8 mouse cellular contexts compared by ENCODE assay signal in genomic region chr15:10714409-10715138, GRCm38 (mm10). TPM values are rescaled to one million over a fixed set of nuclear protein-coding genes. Genes with fewer than 3 reads are reported as not detected.
DNase-seq lines count a peak whose midpoint lies in the region; ATAC-seq and TF ChIP-seq lines count a peak whose summit lies in the region.

Gene Rai14, minus strand, starts transcription at chr15:10714624.

- H3K27me3 ChIP-seq in intestine, postnatal 0 days (replicated peaks; ENCODE audit: control insufficient read depth, insufficient read depth, low read length) = no peaks in the 10 kb centered on the region
- no peaks in the 10 kb centered on the region for H3K27me3 ChIP-seq in limb, embryonic 14.5 days (ENCODE audit: control insufficient read depth, insufficient read depth, low read length)
- no peaks in the 10 kb centered on the region for H3K27me3 ChIP-seq in midbrain, embryonic 14.5 days (ENCODE audit: control insufficient read depth, insufficient read depth, low read length)
- no peaks in the 10 kb centered on the region for H3K27me3 ChIP-seq in stomach, embryonic 14.5 days (ENCODE audit: control insufficient read depth, insufficient read depth, low read length)

- H3K9ac ChIP-seq in intestine, postnatal 0 days (ENCODE audit: low read depth, low read length) = peak within 1 kb of the TSS; percentile 73
- H3K9ac ChIP-seq in limb, embryonic 14.5 days (ENCODE audit: low read depth, low read length, severe bottlenecking) = peak within 1 kb of the TSS; percentile 93
- peak within 1 kb of the TSS; percentile 79 for H3K9ac ChIP-seq in midbrain, embryonic 14.5 days (replicated peaks; ENCODE audit: low read length)
- H3K9ac ChIP-seq in stomach, embryonic 14.5 days (replicated peaks; ENCODE audit: low read depth, low read length) = peak within 1 kb of the TSS; percentile 78

- TF ChIP-seq POLR2A in limb, embryonic 14.5 days (IDR thresholded peaks at IDR 0.05; ENCODE audit: borderline replicate concordance, extremely low read depth, insufficient read depth, insufficient read length) = no peak

- 0 out of 2 replicates have a peak, but pooled peaks cover 4% of the 10 kb centered on the region for H3K9me3 ChIP-seq in intestine, postnatal 0 days (ENCODE audit: control insufficient read depth)
- no peaks in the 10 kb centered on the region for H3K9me3 ChIP-seq in limb, embryonic 14.5 days (ENCODE audit: control insufficient read depth, low read length)
- H3K9me3 ChIP-seq in midbrain, embryonic 14.5 days (ENCODE audit: control insufficient read depth, low read length) = no peaks in the 10 kb centered on the region
- H3K9me3 ChIP-seq in stomach, embryonic 14.5 days (ENCODE audit: control insufficient read depth, low read depth, low read length) = no peaks in the 10 kb centered on the region

- H3K4me2 ChIP-seq in intestine, postnatal 0 days (replicated peaks; ENCODE audit: low read depth) = peak within 1 kb of the TSS; percentile 98
- H3K4me2 ChIP-seq in limb, embryonic 14.5 days (replicated peaks; ENCODE audit: low read depth, low read length, severe bottlenecking) = peak within 1 kb of the TSS; percentile 87
- peak within 1 kb of the TSS; percentile 97 for H3K4me2 ChIP-seq in midbrain, embryonic 14.5 days (ENCODE audit: low read length)
- H3K4me2 ChIP-seq in stomach, embryonic 14.5 days (replicated peaks; ENCODE audit: low read depth, low read length) = peak within 1 kb of the TSS; percentile 94

- H3K36me3 ChIP-seq in intestine, postnatal 0 days (ENCODE audit: control insufficient read depth, insufficient read depth) = no peaks in the 10 kb centered on the region
- H3K36me3 ChIP-seq in limb, embryonic 14.5 days (ENCODE audit: control insufficient read depth, insufficient read depth, low read length) = no peaks in the 10 kb centered on the region; the same call in 1 of the 2 replicates
- H3K36me3 ChIP-seq in midbrain, embryonic 14.5 days (ENCODE audit: control insufficient read depth, insufficient read depth, low read length) = no peaks in the 10 kb centered on the region
- no peaks in the 10 kb centered on the region for H3K36me3 ChIP-seq in stomach, embryonic 14.5 days (ENCODE audit: control insufficient read depth, insufficient read depth, low read length)

- peak within 1 kb of the TSS; percentile 83 for H3K4me3 ChIP-seq in intestine, postnatal 0 days (ENCODE audit: low read depth, low read length)
- peak within 1 kb of the TSS; percentile 91 for H3K4me3 ChIP-seq in limb, embryonic 14.5 days (replicated peaks; ENCODE audit: low read length)
- H3K4me3 ChIP-seq in midbrain, embryonic 14.5 days (replicated peaks; ENCODE audit: low read depth, low read length) = peak within 1 kb of the TSS; percentile 85
- peak within 1 kb of the TSS; percentile 76 for H3K4me3 ChIP-seq in stomach, embryonic 14.5 days (ENCODE audit: low read depth, low read length)

- WGBS in intestine, postnatal 0 days = under 1% methylated on average over 64 of the region's 68 CpGs
- WGBS in limb, embryonic 14.5 days = 0% methylated on average over 41 of the region's 68 CpGs
- WGBS in midbrain, embryonic 14.5 days = under 1% methylated on average over 62 of the region's 68 CpGs
- WGBS in stomach, embryonic 14.5 days = 1% methylated on average over 52 of the region's 68 CpGs

- DNase-seq in layer of hippocampus, adult 9-11 months = peak; percentile 11
- no peak for DNase-seq in layer of hippocampus, postnatal 14 days (ENCODE audit: low spot score in 2 of 2)
- peak; percentile 85 for DNase-seq in embryo, embryonic 9.5 days (ENCODE audit: extremely low spot score)
- peak; percentile 99 for DNase-seq in heart, adult 11 months
- peak; percentile 76 for DNase-seq in limb, embryonic 14.5 days (ENCODE audit: low spot score)
- DNase-seq in midbrain, embryonic 14.5 days = peak; percentile 72

- peaks cover 10% of the 10 kb centered on the region for H3K4me1 ChIP-seq in intestine, postnatal 0 days (replicated peaks; ENCODE audit: control insufficient read depth, insufficient read depth, low read length)
- peaks cover 20% of the 10 kb centered on the region for H3K4me1 ChIP-seq in limb, embryonic 14.5 days (ENCODE audit: control insufficient read depth, insufficient read depth, low read length)
- H3K4me1 ChIP-seq in midbrain, embryonic 14.5 days (ENCODE audit: control insufficient read depth, insufficient read depth, low read length) = peaks cover 20% of the 10 kb centered on the region
- H3K4me1 ChIP-seq in stomach, embryonic 14.5 days (ENCODE audit: control insufficient read depth, insufficient read depth, low read length) = no peaks in the 10 kb centered on the region

- ATAC-seq in intestine, postnatal 0 days = peak; percentile 88
- ATAC-seq in limb, embryonic 14.5 days (ENCODE audit: low FRiP score, low read depth) = peak; percentile 87
- peak; percentile 57 for ATAC-seq in midbrain, embryonic 14.5 days (ENCODE audit: low FRiP score, low TSS enrichment)
- peak; percentile 82 for ATAC-seq in stomach, embryonic 14.5 days (ENCODE audit: insufficient number of reproducible peaks, insufficient read depth, low FRiP score, low read depth)

- peak within 1 kb of the TSS; percentile 70 for H3K27ac ChIP-seq in intestine, postnatal 0 days (ENCODE audit: low read depth, low read length)
- H3K27ac ChIP-seq in limb, embryonic 14.5 days (replicated peaks; ENCODE audit: low read depth, low read length) = peak within 1 kb of the TSS; percentile 92
- peak within 1 kb of the TSS; percentile 53 for H3K27ac ChIP-seq in midbrain, embryonic 14.5 days (replicated peaks; ENCODE audit: low read depth, low read length)
- H3K27ac ChIP-seq in stomach, embryonic 14.5 days (ENCODE audit: low read length) = peak within 1 kb of the TSS; percentile 75; the same call in 1 of the 2 replicates

- TF ChIP-seq CTCF in intestine, postnatal 0 days (IDR thresholded peaks at IDR 0.05; ENCODE audit: low read depth) = peak; percentile 32

RNA-seq across cellular contexts. Expression of gene Rai14, which starts in this region (rescaled TPM):
- 1 to 10 TPM; 6.5 to 8.1 TPM for total RNA-seq in layer of hippocampus, postnatal 14 days (2021)
- polyA plus RNA-seq in intestine, postnatal 0 days (2015; fragmentation: Nextera tagmentation; extraction: Ambion mirVana) = 6.2 and 6.9 TPM in 2 replicates
- 38.6 and 44.6 TPM in 2 replicates for polyA plus RNA-seq in limb, embryonic 14.5 days (2012; rRNA removed)
- 57.2 and 66.4 TPM in 2 replicates for polyA plus RNA-seq in limb, embryonic 14.5 days (2014; fragmentation: Nextera tagmentation; extraction: Ambion mirVana)
- 10.5 and 20.5 TPM in 2 replicates for polyA plus RNA-seq in midbrain, embryonic 14.5 days (2014; fragmentation: Nextera tagmentation; extraction: Ambion mirVana)
- polyA plus RNA-seq in stomach, embryonic 14.5 days (2014; fragmentation: Nextera tagmentation; extraction: Ambion mirVana) = 23.2 and 27.3 TPM in 2 replicates

Comparison
In these comparisons a context has a peak if more than half of its experiments do, and no peak if none do; other contexts are left out.
1. DNase-seq: peak in layer of hippocampus, adult 9-11 months (single experiment), embryo, embryonic 9.5 days (single experiment), heart, adult 11 months (single experiment), limb, embryonic 14.5 days (single experiment) and midbrain, embryonic 14.5 days (single experiment); none in layer of hippocampus, postnatal 14 days (0 of 2).
2. Peak in every context shown above with its lines, with median percentiles within 50 percentile points of each other: ATAC-seq, H3K27ac ChIP-seq, H3K4me2 ChIP-seq, H3K4me3 ChIP-seq and H3K9ac ChIP-seq.